Mouse (Mus musculus): Measurements from ENCODE around the gene 4930562C15Rik. TPM values are rescaled to one million over a fixed set of nuclear protein-coding genes. Genes with fewer than 3 reads are reported as not detected.

4930562C15Rik gene
- polyA plus RNA-seq, 1 experiment = not detected

GRCm38 (mm10) chr16:4879708-4880124 is 44.5 kb downstream of the 4930562C15Rik start:
- WGBS = 1% methylated on average over 40 of the region's 40 CpGs
- H3K27ac ChIP-seq (ENCODE audit: insufficient read depth, low read length) = peak overlapping the region; percentile 97
- H3K27me3 ChIP-seq (ENCODE audit: control insufficient read depth, insufficient read depth, low read length) = no peaks in the 10 kb centered on the region

DNA sequence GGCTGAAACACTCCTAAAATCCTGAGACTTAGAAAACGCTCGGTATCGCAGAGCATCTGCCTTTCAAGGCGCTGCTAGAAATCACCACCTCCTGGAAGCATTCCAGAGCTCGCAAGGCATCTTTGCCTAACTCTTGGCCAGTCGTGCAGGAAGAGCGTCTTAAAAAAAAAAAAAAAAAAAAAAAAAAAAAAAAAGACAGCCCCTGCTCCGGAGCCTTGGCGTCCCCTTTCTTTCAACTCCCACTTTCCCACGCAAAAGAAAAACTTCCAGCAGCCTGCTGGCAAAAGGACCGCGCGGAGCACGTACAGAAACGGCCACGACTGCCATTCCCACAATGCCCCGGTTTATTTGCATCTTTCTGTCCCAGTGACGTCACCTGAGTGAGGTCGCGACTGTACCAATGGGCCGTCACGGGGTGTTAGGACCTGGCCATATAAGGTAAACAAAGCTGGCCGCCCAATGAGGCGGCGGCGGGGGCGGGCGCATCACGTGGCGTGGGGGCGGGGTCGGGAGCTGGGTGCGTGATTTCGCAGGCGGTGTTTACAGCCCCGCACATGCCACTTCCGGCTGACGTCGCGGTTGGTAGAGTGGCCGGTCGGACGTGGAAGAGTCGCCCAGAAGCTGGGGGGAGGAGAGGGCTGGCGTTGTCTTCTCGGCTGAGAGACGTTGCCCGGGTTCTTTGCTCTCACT is 45.1 kb downstream of the 4930562C15Rik start, which contains the start of gene Ubald1:
TSS of gene Ubald1 (minus strand) at position 180 of the 690 bp plus-strand sequence.
- Histone ChIP-seq H3K27me3 (ENCODE audit: control insufficient read depth, insufficient read depth, low read length) (no peaks in the 10 kb centered on the region), H3K4me3 (ENCODE audit: extremely low read depth, insufficient read depth, insufficient read length) (peak within 1 kb of the TSS; percentile 96), H3K36me3 (ENCODE audit: control insufficient read depth, insufficient read depth, low read length) (peaks cover 8% of the 10 kb centered on the region; the same call in 1 of the 2 replicates), H3K27ac (ENCODE audit: insufficient read depth, low read length) (peak within 1 kb of the TSS; percentile 99), H3K4me1 (ENCODE audit: control insufficient read depth, insufficient read depth, insufficient read length) (peaks cover 14% of the 10 kb centered on the region; the same call in 1 of the 2 replicates)
- under 1% methylated on average over 48 of the region's 48 CpGs for WGBS
- no peak for TF ChIP-seq CTCF (IDR thresholded peaks at IDR 0.05; ENCODE audit: extremely low read depth, insufficient read depth, insufficient read length, insufficient replicate concordance)
- TF ChIP-seq POLR2A (IDR thresholded peaks at IDR 0.05; ENCODE audit: low read depth, low read length) = peak; percentile 76
- DNase-seq (ENCODE audit: low read depth in 1 of 2, low spot score in 2 of 2) = peak; percentile 93 to 98

More at GRCm38 (mm10) chr16:4879708-4880124, 44.5 kb downstream of the 4930562C15Rik start:
- Histone ChIP-seq H3K4me3 (ENCODE audit: extremely low read depth, insufficient read depth, insufficient read length) (peak overlapping the region; percentile 96), H3K36me3 (ENCODE audit: control insufficient read depth, insufficient read depth, low read length) (peaks cover 8% of the 10 kb centered on the region; the same call in 1 of the 2 replicates), H3K4me1 (ENCODE audit: control insufficient read depth, insufficient read depth, insufficient read length) (peaks cover 14% of the 10 kb centered on the region; the same call in 1 of the 2 replicates)
- DNase-seq (ENCODE audit: low read depth in 1 of 2, low spot score in 2 of 2) = peak; percentile 56 to 86
- no peak for TF ChIP-seq CTCF (IDR thresholded peaks at IDR 0.05; ENCODE audit: extremely low read depth, insufficient read depth, insufficient read length, insufficient replicate concordance)
- TF ChIP-seq POLR2A (IDR thresholded peaks at IDR 0.05; ENCODE audit: low read depth, low read length) = peak; percentile 57

DNA sequence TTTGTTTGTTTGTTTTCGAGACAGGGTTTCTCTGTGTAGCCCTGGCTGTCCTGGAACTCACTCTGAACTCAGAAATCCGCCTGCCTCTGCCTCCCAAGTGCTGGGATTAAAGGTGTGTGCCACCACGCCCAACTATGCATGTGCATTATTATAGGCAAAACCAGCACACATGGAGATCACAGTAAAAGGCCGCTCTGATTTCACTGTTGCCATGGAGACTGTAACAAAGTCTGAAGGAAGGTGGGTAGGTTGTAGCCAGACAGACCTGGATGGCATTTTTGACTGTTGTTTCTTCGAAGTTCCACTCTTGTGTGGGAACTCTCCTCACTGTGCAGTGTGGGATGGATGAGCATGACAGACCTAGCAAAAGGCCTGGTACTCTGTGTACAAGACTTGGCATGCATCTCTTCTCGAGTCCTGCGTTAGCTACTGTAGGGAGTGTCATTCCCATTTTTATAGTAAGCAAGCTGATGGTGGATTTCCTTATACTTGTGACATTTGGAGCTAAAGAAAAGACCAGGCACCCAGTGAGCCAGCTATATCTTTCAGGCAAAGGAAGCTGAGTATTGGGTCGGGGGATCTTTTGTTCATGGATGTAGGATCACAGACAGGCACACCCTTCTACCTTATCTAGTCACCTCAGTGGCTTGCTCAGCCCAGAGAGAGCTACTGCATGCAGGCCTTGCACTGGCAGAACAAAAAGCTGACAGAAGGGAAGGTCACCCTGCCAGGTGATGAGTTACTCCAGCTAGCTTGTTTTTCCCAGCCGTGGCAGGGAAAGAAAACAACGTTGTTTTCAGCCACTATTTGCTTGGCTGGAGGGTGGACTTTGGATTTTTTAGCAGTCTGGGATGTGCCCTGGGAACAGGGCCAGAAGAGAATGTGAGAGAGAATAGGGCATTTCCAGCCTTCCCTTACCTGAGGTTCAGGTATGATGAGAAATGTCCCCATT is 46.5 kb downstream of the 4930562C15Rik start:
- no peak for DNase-seq (ENCODE audit: low read depth in 1 of 2, low spot score in 2 of 2)
- no peak overlapping the region for H3K4me3 ChIP-seq (ENCODE audit: extremely low read depth, insufficient read depth, insufficient read length)
- WGBS = 69% methylated on average over 10 of the region's 10 CpGs

GRCm38 (mm10) chr16:4884930-4885329 is 49.7 kb downstream of the 4930562C15Rik start:
- TF ChIP-seq POLR2A (IDR thresholded peaks at IDR 0.05; ENCODE audit: low read depth, low read length) (no peak), CTCF (IDR thresholded peaks at IDR 0.05; ENCODE audit: extremely low read depth, insufficient read depth, insufficient read length, insufficient replicate concordance) (no peak)
- WGBS = 95% methylated on average over 10 of the region's 10 CpGs
- no peaks in the 10 kb centered on the region for H3K36me3 ChIP-seq (ENCODE audit: control insufficient read depth, insufficient read depth, low read length)
- no peak overlapping the region for H3K4me3 ChIP-seq (ENCODE audit: extremely low read depth, insufficient read depth, insufficient read length)
- no peak for DNase-seq (ENCODE audit: low read depth in 1 of 2, low spot score in 2 of 2)
- H3K27me3 ChIP-seq (ENCODE audit: control insufficient read depth, insufficient read depth, low read length) = no peaks in the 10 kb centered on the region
- H3K4me1 ChIP-seq (ENCODE audit: control insufficient read depth, insufficient read depth, insufficient read length) = peaks cover 6% of the 10 kb centered on the region; the same call in 1 of the 2 replicates
- H3K27ac ChIP-seq (ENCODE audit: insufficient read depth, low read length) = no peak overlapping the region

More for the DNA sequence above, 46.5 kb downstream of the 4930562C15Rik start:
- no peak for TF ChIP-seq POLR2A (IDR thresholded peaks at IDR 0.05; ENCODE audit: low read depth, low read length)
- H3K4me1 ChIP-seq (ENCODE audit: control insufficient read depth, insufficient read depth, insufficient read length) = peaks cover 14% of the 10 kb centered on the region; the same call in 1 of the 2 replicates
- no peaks in the 10 kb centered on the region for H3K27me3 ChIP-seq (ENCODE audit: control insufficient read depth, insufficient read depth, low read length)
- peak overlapping the region; percentile 99; the same call in 1 of the 2 replicates for H3K27ac ChIP-seq (ENCODE audit: insufficient read depth, low read length)
- H3K36me3 ChIP-seq (ENCODE audit: control insufficient read depth, insufficient read depth, low read length) = no peaks in the 10 kb centered on the region

- H3K27me3 ChIP-seq (ENCODE audit: control insufficient read depth, insufficient read depth, low read length) = no peaks in the 10 kb centered on the region
- WGBS = under 1% methylated on average over 62 of the region's 74 CpGs
Observed at GRCm38 (mm10) chr16:4885760-4886689, 50.8 kb downstream of the 4930562C15Rik start, which contains the start of gene Mgrn1. Mgrn1 (plus strand) TSS chr16:4886249.

More at GRCm38 (mm10) chr16:4885760-4886689, 50.8 kb downstream of the 4930562C15Rik start, which contains the start of gene Mgrn1:
- Histone ChIP-seq H3K27ac (ENCODE audit: insufficient read depth, low read length) (peak within 1 kb of the TSS; percentile 93), H3K4me3 (ENCODE audit: extremely low read depth, insufficient read depth, insufficient read length) (peak within 1 kb of the TSS; percentile 88), H3K36me3 (ENCODE audit: control insufficient read depth, insufficient read depth, low read length) (no peaks in the 10 kb centered on the region), H3K4me1 (ENCODE audit: control insufficient read depth, insufficient read depth, insufficient read length) (peaks cover 6% of the 10 kb centered on the region; the same call in 1 of the 2 replicates)
- TF ChIP-seq POLR2A (IDR thresholded peaks at IDR 0.05; ENCODE audit: low read depth, low read length) (peak; percentile 27; the same call in 1 of the 2 replicates), CTCF (IDR thresholded peaks at IDR 0.05; ENCODE audit: extremely low read depth, insufficient read depth, insufficient read length, insufficient replicate concordance) (no peak)
- DNase-seq (ENCODE audit: low read depth in 1 of 2, low spot score in 2 of 2) = peak; percentile 68 to 77
